Mouse (Mus musculus): ENCODE measurements around the gene Nhej1. TPM values are rescaled to one million over a fixed set of nuclear protein-coding genes. Genes with fewer than 3 reads are reported as not detected.

Nhej1 gene
- polyA plus RNA-seq, 1 experiment from 2014 or later: 10.0 TPM

DNA sequence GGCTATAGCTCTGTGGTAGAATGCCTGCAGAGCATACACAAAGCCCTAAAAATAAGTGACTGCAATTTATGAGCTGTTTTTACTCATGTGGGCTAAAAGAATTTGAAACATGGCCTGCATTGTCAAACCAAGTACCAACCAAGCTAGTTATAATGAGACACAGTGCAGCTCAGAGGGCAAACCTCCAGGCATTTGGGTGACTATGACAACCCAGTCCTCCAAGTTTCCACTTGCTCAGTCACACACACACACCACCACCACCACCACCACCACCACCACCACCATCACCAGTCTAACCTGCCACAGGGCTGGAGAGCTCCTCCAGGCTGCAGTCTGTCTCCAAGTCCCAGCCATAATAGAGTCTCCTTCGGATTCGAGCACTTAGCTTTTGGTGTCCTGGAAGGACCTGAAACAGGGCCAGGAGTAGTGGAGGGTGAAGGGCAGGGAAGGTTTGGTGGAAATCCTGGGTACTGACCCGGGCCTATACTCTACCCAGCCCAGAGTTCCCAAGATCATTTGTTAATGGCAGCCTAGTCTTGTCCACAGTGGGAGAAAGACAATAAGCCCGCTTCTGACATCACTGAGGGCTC is 15.7 kb upstream of the Nhej1 start:
- Histone ChIP-seq H3K36me3 (ENCODE audit: insufficient read depth) (peaks cover 63% of the 10 kb centered on the region), H3K9me3 (ENCODE audit: low read depth, low read length) (no peaks in the 10 kb centered on the region), H3K27ac (ENCODE audit: low read depth) (peak overlapping the region; percentile 96), H3K9ac (peak overlapping the region; percentile 85), H3K4me2 (peak overlapping the region; percentile 93), H3K4me3 (ENCODE audit: low read depth, low read length) (peak overlapping the region; percentile 83), H3K27me3 (ENCODE audit: insufficient read depth, low read length) (no peaks in the 10 kb centered on the region), H3K4me1 (ENCODE audit: insufficient read depth) (no peaks in the 10 kb centered on the region)
- DNase-seq (no peak), ATAC-seq (ENCODE audit: insufficient read depth) (no peak)
- 54% methylated on average over 4 of the region's 4 CpGs for WGBS
- no peak for TF ChIP-seq CTCF (IDR thresholded peaks at IDR 0.05; ENCODE audit: low read depth)

GRCm38 (mm10) chr1:75138448-75138847 is 13.4 kb upstream of the Nhej1 start:
- Histone ChIP-seq H3K4me1 (ENCODE audit: insufficient read depth) (no peaks in the 10 kb centered on the region), H3K4me2 (no peak overlapping the region), H3K36me3 (ENCODE audit: insufficient read depth) (peaks cover 51% of the 10 kb centered on the region), H3K4me3 (ENCODE audit: low read depth, low read length) (no peak overlapping the region), H3K9me3 (ENCODE audit: low read depth, low read length) (no peaks in the 10 kb centered on the region), H3K27ac (ENCODE audit: low read depth) (no peak overlapping the region), H3K9ac (no peak overlapping the region), H3K27me3 (ENCODE audit: insufficient read depth, low read length) (no peaks in the 10 kb centered on the region)
- ATAC-seq (ENCODE audit: insufficient read depth): no peak
- DNase-seq: no peak
- TF ChIP-seq CTCF (IDR thresholded peaks at IDR 0.05; ENCODE audit: low read depth): no peak
- 95% methylated on average over 2 of the region's 2 CpGs for WGBS

- Histone ChIP-seq H3K27me3 (ENCODE audit: insufficient read depth, low read length) (no peaks in the 10 kb centered on the region), H3K27ac (ENCODE audit: low read depth) (0 out of 2 replicates have a peak overlapping the region, but pooled peaks have one; percentile 12), H3K4me2 (no peak overlapping the region), H3K9ac (no peak overlapping the region), H3K4me3 (ENCODE audit: low read depth, low read length) (no peak overlapping the region), H3K4me1 (ENCODE audit: insufficient read depth) (no peaks in the 10 kb centered on the region), H3K9me3 (ENCODE audit: low read depth, low read length) (no peaks in the 10 kb centered on the region), H3K36me3 (ENCODE audit: insufficient read depth) (peaks cover 51% of the 10 kb centered on the region)
- no peak for ATAC-seq (ENCODE audit: insufficient read depth)
- TF ChIP-seq CTCF (IDR thresholded peaks at IDR 0.05; ENCODE audit: low read depth): no peak
- 42% methylated on average over 3 of the region's 3 CpGs for WGBS
- DNase-seq: no peak
Observed at GRCm38 (mm10) chr1:75136730-75137129, 11.7 kb upstream of the Nhej1 start.

GRCm38 (mm10) chr1:75136293-75136692 is 11.3 kb upstream of the Nhej1 start:
- Histone ChIP-seq H3K4me3 (ENCODE audit: low read depth, low read length) (no peak overlapping the region), H3K4me1 (ENCODE audit: insufficient read depth) (no peaks in the 10 kb centered on the region), H3K27ac (ENCODE audit: low read depth) (0 out of 2 replicates have a peak overlapping the region, but pooled peaks have one; percentile 12), H3K36me3 (ENCODE audit: insufficient read depth) (peaks cover 51% of the 10 kb centered on the region), H3K9ac (no peak overlapping the region), H3K9me3 (ENCODE audit: low read depth, low read length) (no peaks in the 10 kb centered on the region), H3K27me3 (ENCODE audit: insufficient read depth, low read length) (no peaks in the 10 kb centered on the region), H3K4me2 (no peak overlapping the region)
- DNase-seq (no peak), ATAC-seq (ENCODE audit: insufficient read depth) (no peak)
- WGBS: 65% methylated on average over 6 of the region's 6 CpGs
- TF ChIP-seq CTCF (IDR thresholded peaks at IDR 0.05; ENCODE audit: low read depth): no peak

GRCm38 (mm10) chr1:75133421-75134207 is 8.6 kb upstream of the Nhej1 start, which contains the start of gene Slc23a3:
Gene Slc23a3 (minus strand): TSS chr1:75133890.
- DNase-seq (no peak), ATAC-seq (ENCODE audit: insufficient read depth) (no peak)
- no peak for TF ChIP-seq CTCF (IDR thresholded peaks at IDR 0.05; ENCODE audit: low read depth)
- Histone ChIP-seq H3K4me3 (ENCODE audit: low read depth, low read length) (no peak within 1 kb of the TSS), H3K9ac (no peak within 1 kb of the TSS), H3K9me3 (ENCODE audit: low read depth, low read length) (no peaks in the 10 kb centered on the region), H3K4me2 (no peak within 1 kb of the TSS), H3K27me3 (ENCODE audit: insufficient read depth, low read length) (no peaks in the 10 kb centered on the region), H3K27ac (ENCODE audit: low read depth) (no peak within 1 kb of the TSS), H3K36me3 (ENCODE audit: insufficient read depth) (peaks cover 35% of the 10 kb centered on the region), H3K4me1 (ENCODE audit: insufficient read depth) (no peaks in the 10 kb centered on the region)
- WGBS: 49% methylated on average over 12 of the region's 12 CpGs

DNA sequence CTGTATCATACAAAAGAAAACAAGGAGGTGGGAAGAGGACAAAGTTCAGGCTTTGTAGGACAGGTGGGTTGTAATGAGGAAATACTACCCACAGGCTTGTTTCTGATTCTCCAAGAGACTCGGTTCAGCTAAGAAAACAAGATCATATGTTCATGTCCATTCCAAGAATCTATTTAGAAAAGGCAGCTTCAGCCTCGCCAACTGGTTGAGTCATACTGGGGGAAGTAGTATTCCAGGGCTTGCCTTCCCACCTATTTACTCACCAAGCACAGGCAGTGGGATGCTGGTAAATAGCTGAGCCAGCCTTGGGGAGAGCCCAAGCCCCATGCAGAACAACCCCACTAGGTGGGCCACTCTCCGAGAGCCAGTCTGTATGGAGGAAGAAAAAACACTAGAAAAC is 3.6 kb upstream of the Nhej1 start:
- Histone ChIP-seq H3K36me3 (ENCODE audit: insufficient read depth) (no peaks in the 10 kb centered on the region), H3K9ac (no peak overlapping the region), H3K4me2 (no peak overlapping the region), H3K27me3 (ENCODE audit: insufficient read depth, low read length) (no peaks in the 10 kb centered on the region), H3K4me3 (ENCODE audit: low read depth, low read length) (no peak overlapping the region), H3K4me1 (ENCODE audit: insufficient read depth) (0 out of 2 replicates have a peak, but pooled peaks cover 4% of the 10 kb centered on the region), H3K9me3 (ENCODE audit: low read depth, low read length) (no peaks in the 10 kb centered on the region), H3K27ac (ENCODE audit: low read depth) (no peak overlapping the region)
- DNase-seq (no peak), ATAC-seq (ENCODE audit: insufficient read depth) (no peak)
- no peak for TF ChIP-seq CTCF (IDR thresholded peaks at IDR 0.05; ENCODE audit: low read depth)
- WGBS: 69% methylated on average over 3 of the region's 3 CpGs

GRCm38 (mm10) chr1:75125418-75125817 is 418 bp upstream of the Nhej1 start:
- Histone ChIP-seq H3K27ac (ENCODE audit: low read depth) (peak overlapping the region; percentile 98), H3K4me2 (peak overlapping the region; percentile 65), H3K36me3 (ENCODE audit: insufficient read depth) (no peaks in the 10 kb centered on the region), H3K4me3 (ENCODE audit: low read depth, low read length) (peak overlapping the region; percentile 56), H3K9ac (peak overlapping the region; percentile 57), H3K9me3 (ENCODE audit: low read depth, low read length) (no peaks in the 10 kb centered on the region), H3K4me1 (ENCODE audit: insufficient read depth) (0 out of 2 replicates have a peak, but pooled peaks cover 4% of the 10 kb centered on the region), H3K27me3 (ENCODE audit: insufficient read depth, low read length) (no peaks in the 10 kb centered on the region)
- DNase-seq (no peak), ATAC-seq (ENCODE audit: insufficient read depth) (no peak)
- WGBS: 27% methylated on average over 5 of the region's 5 CpGs
- no peak for TF ChIP-seq CTCF (IDR thresholded peaks at IDR 0.05; ENCODE audit: low read depth)
